Mouse (Mus musculus) small intestine, adult 2 months (tissue): ENCODE measurements around the gene Asgr2. TPM values are rescaled to one million over a fixed set of nuclear protein-coding genes. Genes with fewer than 3 reads are reported as not detected.

Source experiments
- H3K27ac ChIP-seq: fragments of 200-500 bp; 2 replicates; pipeline ENCODE4 v1.5.1; 2012; ENCODE audit warnings: low read depth, low read length, control low read depth, inconsistent platforms; ENCODE audit not compliant: insufficient read depth
- H3K27me3 ChIP-seq: fragments of 200-500 bp; 2 replicates; pipeline ENCODE4 v1.6.1; 2012; ENCODE audit warnings: mild to moderate bottlenecking, moderate library complexity, low read length, inconsistent platforms; ENCODE audit not compliant: control insufficient read depth, insufficient read depth
- H3K36me3 ChIP-seq: fragments of 200-500 bp; 2 replicates; pipeline ENCODE4 v1.6.1; 2012; ENCODE audit warnings: mild to moderate bottlenecking, low read length, control low read depth, inconsistent platforms; ENCODE audit not compliant: control insufficient read depth, insufficient read depth
- H3K4me1 ChIP-seq: fragments of 200-500 bp; 2 replicates; pipeline ENCODE4 v1.6.1; 2012; ENCODE audit warnings: low read length, inconsistent platforms, mixed read lengths; ENCODE audit not compliant: control insufficient read depth, insufficient read depth, insufficient read length
- H3K4me3 ChIP-seq: fragments of 200-500 bp; 2 replicates; pipeline ENCODE4 v1.5.1; 2012; ENCODE audit warnings: low read depth, mild to moderate bottlenecking, control low read depth, inconsistent platforms, low read length, moderate library complexity
- CTCF ChIP-seq: fragments of 200-500 bp; IDR thresholded peaks from 2 replicates; pipeline ENCODE4 v1.5.1; 2012; ENCODE audit warnings: low read depth, mild to moderate bottlenecking, control low read depth, inconsistent platforms, low read length, moderate library complexity, mixed read lengths; ENCODE audit not compliant: insufficient replicate concordance, insufficient read length; ENCODE audit errors: extremely low read depth
- POLR2A ChIP-seq: fragments of 200-500 bp; IDR thresholded peaks from 2 replicates; pipeline ENCODE4 v1.6.1; 2012; ENCODE audit warnings: low read depth, mild to moderate bottlenecking, control low read depth, inconsistent platforms, low read length, moderate library complexity
- WGBS: fragments of 180-500 bp; shearing (Covaris S2); methylation state at CpG from one replicate; pipeline ENCODE4 v1.1.7; 2018; 5-methylcytosine and 5-hydroxymethylcytosine counted together
- polyA plus RNA-seq: library from polyadenylated mRNA; depleted of rRNA; stranded (reverse); fragments of >200 nt; gene quantifications from 2 replicates; pipeline ENCODE4 v1.2.3, GENCODE M21; 2012

Asgr2 gene
- polyA plus RNA-seq, 1 experiment = 0.16 TPM

DNA sequence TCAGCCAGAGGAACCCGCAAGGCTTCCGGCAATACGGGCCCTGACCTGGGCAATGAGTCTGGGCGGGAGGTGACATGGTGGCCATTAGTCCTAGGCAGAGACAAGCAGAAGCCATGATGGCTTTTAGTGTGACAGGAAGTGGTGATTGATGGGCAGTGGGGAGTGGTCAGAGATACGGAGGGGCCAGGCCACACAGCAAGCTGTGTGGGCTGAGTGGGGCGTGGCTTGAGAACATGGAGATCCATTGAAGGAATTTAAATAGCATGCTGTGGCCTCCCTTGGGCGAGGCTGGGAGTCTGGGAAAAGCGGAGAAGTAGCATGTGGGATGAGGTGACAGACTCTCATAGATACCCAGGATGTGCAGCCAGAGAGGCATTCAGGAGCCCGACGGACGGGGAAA lies 5.0 kb downstream of the Asgr2 start:
- H3K4me3 ChIP-seq = no peak overlapping the region
- no peak overlapping the region for H3K27ac ChIP-seq
- H3K4me1 ChIP-seq = peaks cover 2% of the 10 kb centered on the region; the same call in 1 of the 2 replicates
- H3K36me3 ChIP-seq = no peaks in the 10 kb centered on the region
- no peak for TF ChIP-seq POLR2A
- TF ChIP-seq CTCF = no peak
- 62% methylated on average over 11 of the region's 11 CpGs for WGBS
- no peaks in the 10 kb centered on the region for H3K27me3 ChIP-seq

GRCm38 (mm10) chr11:70099102-70099501 lies 6.7 kb downstream of the Asgr2 start:
- no peaks in the 10 kb centered on the region for H3K36me3 ChIP-seq
- TF ChIP-seq CTCF (no peak), POLR2A (no peak)
- H3K4me3 ChIP-seq = no peak overlapping the region
- H3K27me3 ChIP-seq = no peaks in the 10 kb centered on the region; the same call in 1 of the 2 replicates
- H3K27ac ChIP-seq = no peak overlapping the region
- 87% methylated on average over 2 of the region's 2 CpGs for WGBS
- H3K4me1 ChIP-seq = no peaks in the 10 kb centered on the region

DNA sequence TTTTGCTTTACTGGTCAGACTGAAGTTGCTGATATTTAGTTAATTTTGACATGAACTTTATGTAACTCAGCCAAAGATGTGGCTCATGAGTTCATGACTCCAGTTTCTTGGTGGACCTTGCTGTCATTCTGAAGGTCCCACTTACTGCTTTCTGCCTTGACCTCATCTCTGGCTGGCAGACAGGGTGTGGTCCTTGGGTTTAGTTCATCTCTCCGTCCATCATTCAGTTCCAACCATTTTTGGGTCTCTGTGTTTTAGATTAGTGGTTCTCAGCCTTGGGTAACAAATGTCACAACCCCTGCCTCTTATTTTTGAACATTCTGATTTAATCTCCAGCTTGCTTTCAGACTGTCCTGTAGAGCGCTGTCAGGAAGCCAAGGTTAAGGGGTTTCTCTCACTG lies 7.4 kb downstream of the Asgr2 start:
- TF ChIP-seq POLR2A (no peak), CTCF (no peak)
- Histone ChIP-seq H3K36me3 (no peaks in the 10 kb centered on the region), H3K27ac (no peak overlapping the region), H3K4me3 (no peak overlapping the region), H3K4me1 (no peaks in the 10 kb centered on the region), H3K27me3 (no peaks in the 10 kb centered on the region; the same call in 1 of the 2 replicates)
- WGBS = 87% methylated on average over 2 of the region's 2 CpGs

DNA sequence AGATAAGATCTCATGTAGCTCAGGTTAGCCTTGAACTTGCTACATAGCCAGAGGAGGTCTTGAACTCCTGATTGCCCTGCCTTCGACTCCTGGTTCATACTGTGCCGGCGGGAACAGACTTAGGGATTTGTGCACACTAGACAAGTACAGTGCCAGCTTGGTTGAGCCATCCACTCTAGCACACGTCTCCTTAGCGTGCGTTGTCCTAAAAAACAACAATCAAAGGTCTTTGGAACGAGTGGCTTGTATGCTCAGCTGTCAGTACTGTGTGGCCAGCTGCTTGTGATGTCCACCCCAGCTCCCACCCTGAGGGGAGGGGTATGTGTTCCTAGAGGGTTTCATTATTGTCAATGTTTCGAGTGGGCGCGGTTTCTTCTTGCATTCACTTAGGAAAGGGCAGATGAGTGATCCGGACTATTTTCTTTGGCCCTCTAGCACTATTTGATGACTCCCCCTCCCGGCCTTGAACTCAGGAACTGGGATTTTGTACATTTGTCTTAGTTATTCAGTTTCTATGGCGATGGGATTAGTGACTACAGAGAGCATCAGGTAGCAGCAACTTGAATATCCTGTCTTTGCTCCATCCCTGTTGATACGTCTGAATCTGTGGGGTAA lies 11.4 kb downstream of the Asgr2 start:
- no peaks in the 10 kb centered on the region; the same call in 1 of the 2 replicates for H3K27me3 ChIP-seq
- H3K36me3 ChIP-seq = no peaks in the 10 kb centered on the region
- H3K27ac ChIP-seq = no peak overlapping the region
- no peak overlapping the region for H3K4me3 ChIP-seq
- 77% methylated on average over 14 of the region's 14 CpGs for WGBS
- TF ChIP-seq POLR2A (no peak), CTCF (no peak)
- no peaks in the 10 kb centered on the region for H3K4me1 ChIP-seq

GRCm38 (mm10) chr11:70107085-70107484 lies 14.6 kb downstream of the Asgr2 start:
- no peak overlapping the region for H3K4me3 ChIP-seq
- H3K27me3 ChIP-seq = no peaks in the 10 kb centered on the region; the same call in 1 of the 2 replicates
- no peaks in the 10 kb centered on the region for H3K4me1 ChIP-seq
- H3K36me3 ChIP-seq = no peaks in the 10 kb centered on the region
- no peak for TF ChIP-seq POLR2A
- no peak for TF ChIP-seq CTCF
- H3K27ac ChIP-seq = no peak overlapping the region
- WGBS = 50% methylated on average over 8 of the region's 8 CpGs

- Histone ChIP-seq H3K4me3 (no peak overlapping the region), H3K4me1 (peaks cover 6% of the 10 kb centered on the region), H3K27me3 (no peaks in the 10 kb centered on the region), H3K27ac (no peak overlapping the region), H3K36me3 (no peaks in the 10 kb centered on the region)
- TF ChIP-seq POLR2A (no peak), CTCF (peak; percentile 67; the same call in 1 of the 2 replicates)
- WGBS = 69% methylated on average over 3 of the region's 3 CpGs
These were observed 17.7 kb downstream of the Asgr2 start for GRCm38 (mm10) chr11:70110146-70110545.

- Histone ChIP-seq H3K36me3 (no peaks in the 10 kb centered on the region), H3K27ac (no peak overlapping the region), H3K4me3 (no peak overlapping the region), H3K4me1 (peaks cover 6% of the 10 kb centered on the region), H3K27me3 (no peaks in the 10 kb centered on the region)
- 8% methylated on average over 4 of the region's 4 CpGs for WGBS
- no peak for TF ChIP-seq CTCF
- no peak for TF ChIP-seq POLR2A
These were observed 22.1 kb downstream of the Asgr2 start for GRCm38 (mm10) chr11:70114562-70114961.
